Mouse (Mus musculus) small intestine, adult 2 months (tissue): ENCODE results near the gene Habp2.

Experiments
- CTCF ChIP-seq: fragments of 200-500 bp; IDR thresholded peaks from 2 replicates; pipeline ENCODE4 v1.5.1; 2012; ENCODE audit warnings: low read depth, mild to moderate bottlenecking, control low read depth, inconsistent platforms, low read length, moderate library complexity, mixed read lengths; ENCODE audit not compliant: insufficient replicate concordance, insufficient read length; ENCODE audit errors: extremely low read depth
- POLR2A ChIP-seq: fragments of 200-500 bp; IDR thresholded peaks from 2 replicates; pipeline ENCODE4 v1.6.1; 2012; ENCODE audit warnings: low read depth, mild to moderate bottlenecking, control low read depth, inconsistent platforms, low read length, moderate library complexity

DNA sequence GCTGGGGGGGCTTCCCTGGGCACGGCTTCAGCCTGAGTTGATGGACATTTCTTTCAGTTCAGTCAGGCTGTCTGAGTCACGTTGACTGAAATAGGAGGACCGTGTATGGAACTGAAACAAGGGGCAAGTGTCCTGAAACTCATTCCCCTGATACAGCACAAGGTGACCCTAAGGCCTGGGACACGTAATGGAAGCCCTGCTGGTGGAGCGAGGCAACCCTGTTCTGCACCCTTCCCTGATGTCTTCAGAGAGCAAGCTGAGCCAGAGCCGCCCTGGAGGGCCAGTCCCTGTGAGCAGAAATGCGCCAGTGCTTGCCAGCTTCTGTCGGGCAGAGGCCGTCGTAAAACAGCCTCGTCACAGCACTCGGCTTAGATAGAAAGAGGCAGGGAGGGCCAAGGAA, 49.9 kb downstream of the Habp2 start:
- no peak for TF ChIP-seq POLR2A
- TF ChIP-seq CTCF = no peak
